Mouse (Mus musculus) neural tube, embryonic 13.5 days (tissue): ENCODE measurements around the gene Usp39. TPM values are rescaled to one million over a fixed set of nuclear protein-coding genes. Genes with fewer than 3 reads are reported as not detected.

ENCODE experiments used
- ATAC-seq: fragments of 200-750 bp; cut with Nextera tagmentation; 2 replicates; pipeline ENCODE4 v1.8.0; 2017; ENCODE audit warnings: low read depth, mild to moderate bottlenecking, moderate TSS enrichment, moderate library complexity
- H3K27ac ChIP-seq: fragments of 300-500 bp; sonication (generic); replicated peaks from 2 replicates; pipeline ENCODE4 v1.5.1; 2015; ENCODE audit warnings: moderate library complexity, mild to moderate bottlenecking, inconsistent platforms
- H3K27me3 ChIP-seq: fragments of 300-500 bp; sonication (generic); 2 replicates; pipeline ENCODE4 v1.6.1; 2015; ENCODE audit warnings: mild to moderate bottlenecking, inconsistent platforms
- H3K36me3 ChIP-seq: fragments of 300-500 bp; sonication (generic); 2 replicates; pipeline ENCODE4 v1.6.1; 2015; ENCODE audit warnings: mild to moderate bottlenecking, inconsistent platforms
- H3K4me1 ChIP-seq: fragments of 300-500 bp; sonication (generic); replicated peaks from 2 replicates; pipeline ENCODE4 v1.6.1; 2015; ENCODE audit warnings: inconsistent platforms
- H3K4me2 ChIP-seq: fragments of 300-500 bp; sonication (generic); 2 replicates; pipeline ENCODE4 v1.6.1; 2015; ENCODE audit warnings: inconsistent platforms, mild to moderate bottlenecking, moderate library complexity
- H3K4me3 ChIP-seq: fragments of 300-500 bp; sonication (generic); 2 replicates; pipeline ENCODE4 v1.5.1; 2015; ENCODE audit warnings: mild to moderate bottlenecking, inconsistent platforms
- H3K9ac ChIP-seq: fragments of 300-500 bp; sonication (generic); 2 replicates; pipeline ENCODE4 v1.6.1; 2015; ENCODE audit warnings: moderate library complexity, mild to moderate bottlenecking, inconsistent platforms
- H3K9me3 ChIP-seq: fragments of 300-500 bp; sonication (generic); 2 replicates; pipeline ENCODE4 v1.6.1; 2016; ENCODE audit warnings: inconsistent platforms
- WGBS: fragments of 180-500 bp; shearing (Covaris S2); methylation state at CpG from one replicate; pipeline ENCODE4 v1.1.7; 2015; 5-methylcytosine and 5-hydroxymethylcytosine counted together
- polyA plus RNA-seq: library from polyadenylated mRNA; unstranded; fragments of >200 nt; fragmentation: Nextera tagmentation; extraction: Ambion mirVana; gene quantifications from 2 replicates; pipeline ENCODE4 v1.2.1, GENCODE M21; 2015

Gene Usp39
- 46.6 and 47.2 TPM in 2 replicates for polyA plus RNA-seq

GRCm38 (mm10) chr6:72345074-72345567 lies at the start of gene Usp39:
Gene Usp39, minus strand, starts transcription at chr6:72345184.
- H3K9ac ChIP-seq, result peak within 1 kb of the TSS; percentile 85
- H3K27me3 ChIP-seq, result no peaks in the 10 kb centered on the region
- H3K4me2 ChIP-seq, result peak within 1 kb of the TSS; percentile 85
- H3K4me1 ChIP-seq, result peaks cover 42% of the 10 kb centered on the region
- no peaks in the 10 kb centered on the region for H3K9me3 ChIP-seq
- H3K36me3 ChIP-seq, result peaks cover 18% of the 10 kb centered on the region
- WGBS, result under 1% methylated on average over 30 of the region's 30 CpGs
- ATAC-seq, result peak; percentile 84
- H3K27ac ChIP-seq, result peak within 1 kb of the TSS; percentile 76
- H3K4me3 ChIP-seq, result peak within 1 kb of the TSS; percentile 85

- H3K36me3 ChIP-seq, result no peaks in the 10 kb centered on the region
- no peak overlapping the region for H3K4me3 ChIP-seq
- no peak overlapping the region for H3K9ac ChIP-seq
- H3K27me3 ChIP-seq, result peaks cover 27% of the 10 kb centered on the region
- H3K4me1 ChIP-seq, result peaks cover 17% of the 10 kb centered on the region
- no peak overlapping the region for H3K27ac ChIP-seq
- H3K9me3 ChIP-seq, result no peaks in the 10 kb centered on the region
- no peak for ATAC-seq
- H3K4me2 ChIP-seq, result no peak overlapping the region
- WGBS, result 92% methylated on average over 5 of the region's 5 CpGs
Measured at GRCm38 (mm10) chr6:72392341-72392740, 47.4 kb upstream of the Usp39 start.

GRCm38 (mm10) chr6:72390795-72391521 lies 46.0 kb upstream of the Usp39 start:
- Histone ChIP-seq H3K27ac (peak overlapping the region; percentile 74), H3K4me3 (peak overlapping the region; percentile 35), H3K9me3 (no peaks in the 10 kb centered on the region), H3K4me2 (peak overlapping the region; percentile 50), H3K9ac (peak overlapping the region; percentile 56; the same call in 1 of the 2 replicates), H3K36me3 (no peaks in the 10 kb centered on the region), H3K27me3 (peaks cover 27% of the 10 kb centered on the region), H3K4me1 (peaks cover 17% of the 10 kb centered on the region)
- WGBS, result 21% methylated on average over 12 of the region's 12 CpGs
- no peak for ATAC-seq

- no peaks in the 10 kb centered on the region for H3K36me3 ChIP-seq
- peak within 1 kb of the TSS; percentile 50 for H3K4me2 ChIP-seq
- H3K4me1 ChIP-seq, result peaks cover 17% of the 10 kb centered on the region
- peak within 1 kb of the TSS; percentile 35 for H3K4me3 ChIP-seq
- H3K27ac ChIP-seq, result peak within 1 kb of the TSS; percentile 74
- peaks cover 27% of the 10 kb centered on the region for H3K27me3 ChIP-seq
- peak; percentile 36; the same call in 1 of the 2 replicates for ATAC-seq
- H3K9ac ChIP-seq, result peak within 1 kb of the TSS; percentile 56
- no peaks in the 10 kb centered on the region for H3K9me3 ChIP-seq
- WGBS, result 3% methylated on average over 33 of the region's 33 CpGs
Measured at GRCm38 (mm10) chr6:72389941-72390771, 45.2 kb upstream of the Usp39 start, which contains the start of gene Vamp8. Gene Vamp8, minus strand, starts transcription at chr6:72390703.

GRCm38 (mm10) chr6:72389471-72389940 lies 44.5 kb upstream of the Usp39 start:
- Histone ChIP-seq H3K27ac (peak overlapping the region; percentile 74), H3K27me3 (peaks cover 27% of the 10 kb centered on the region), H3K9ac (peak overlapping the region; percentile 56), H3K9me3 (no peaks in the 10 kb centered on the region), H3K4me1 (peaks cover 17% of the 10 kb centered on the region), H3K36me3 (no peaks in the 10 kb centered on the region), H3K4me3 (peak overlapping the region; percentile 35), H3K4me2 (peak overlapping the region; percentile 50)
- 0 out of 2 replicates have a peak, but pooled peaks have one; percentile 36 for ATAC-seq
- WGBS, result 42% methylated on average over 13 of the region's 13 CpGs

GRCm38 (mm10) chr6:72388791-72389329 lies 43.9 kb upstream of the Usp39 start:
- H3K27ac ChIP-seq, result no peak overlapping the region
- WGBS, result 92% methylated on average over 6 of the region's 6 CpGs
- ATAC-seq, result no peak
- peaks cover 17% of the 10 kb centered on the region for H3K4me1 ChIP-seq
- no peak overlapping the region for H3K4me3 ChIP-seq
- no peak overlapping the region for H3K9ac ChIP-seq
- H3K27me3 ChIP-seq, result peaks cover 27% of the 10 kb centered on the region
- H3K36me3 ChIP-seq, result no peaks in the 10 kb centered on the region
- peak overlapping the region; percentile 50; the same call in 1 of the 2 replicates for H3K4me2 ChIP-seq
- H3K9me3 ChIP-seq, result no peaks in the 10 kb centered on the region

- 70% methylated on average over 10 of the region's 10 CpGs for WGBS
- H3K36me3 ChIP-seq, result no peaks in the 10 kb centered on the region
- H3K27me3 ChIP-seq, result peaks cover 27% of the 10 kb centered on the region
- H3K9ac ChIP-seq, result no peak overlapping the region
- no peak overlapping the region for H3K4me3 ChIP-seq
- ATAC-seq, result no peak
- no peaks in the 10 kb centered on the region for H3K9me3 ChIP-seq
- no peak overlapping the region for H3K4me2 ChIP-seq
- H3K27ac ChIP-seq, result no peak overlapping the region
- peaks cover 17% of the 10 kb centered on the region for H3K4me1 ChIP-seq
Measured at GRCm38 (mm10) chr6:72388266-72388665, 43.3 kb upstream of the Usp39 start.

- Histone ChIP-seq H3K36me3 (no peaks in the 10 kb centered on the region), H3K4me3 (no peak overlapping the region), H3K9ac (no peak overlapping the region), H3K4me1 (peaks cover 17% of the 10 kb centered on the region), H3K27ac (no peak overlapping the region), H3K4me2 (no peak overlapping the region), H3K27me3 (peaks cover 27% of the 10 kb centered on the region), H3K9me3 (no peaks in the 10 kb centered on the region)
- WGBS, result 73% methylated on average over 3 of the region's 3 CpGs
- no peak for ATAC-seq
Measured at GRCm38 (mm10) chr6:72387816-72388215, 42.8 kb upstream of the Usp39 start.

- H3K4me2 ChIP-seq, result no peak overlapping the region
- H3K4me3 ChIP-seq, result no peak overlapping the region
- no peaks in the 10 kb centered on the region for H3K36me3 ChIP-seq
- H3K27me3 ChIP-seq, result peaks cover 33% of the 10 kb centered on the region
- H3K27ac ChIP-seq, result no peak overlapping the region
- H3K4me1 ChIP-seq, result peaks cover 17% of the 10 kb centered on the region
- no peak overlapping the region for H3K9ac ChIP-seq
- H3K9me3 ChIP-seq, result no peaks in the 10 kb centered on the region
- ATAC-seq, result no peak
- 92% methylated on average over 2 of the region's 2 CpGs for WGBS
Measured at GRCm38 (mm10) chr6:72386561-72386960, 41.6 kb upstream of the Usp39 start.

GRCm38 (mm10) chr6:72385258-72385657 lies 40.3 kb upstream of the Usp39 start:
- WGBS, result 85% methylated on average over 4 of the region's 4 CpGs
- no peaks in the 10 kb centered on the region for H3K36me3 ChIP-seq
- no peak overlapping the region for H3K4me2 ChIP-seq
- no peak overlapping the region for H3K27ac ChIP-seq
- no peak overlapping the region for H3K4me3 ChIP-seq
- ATAC-seq, result no peak
- H3K27me3 ChIP-seq, result peaks cover 35% of the 10 kb centered on the region
- H3K9ac ChIP-seq, result no peak overlapping the region
- peaks cover 14% of the 10 kb centered on the region for H3K4me1 ChIP-seq
- no peaks in the 10 kb centered on the region for H3K9me3 ChIP-seq

- Histone ChIP-seq H3K4me2 (no peak overlapping the region), H3K27me3 (peaks cover 35% of the 10 kb centered on the region), H3K9me3 (no peaks in the 10 kb centered on the region), H3K4me1 (peaks cover 9% of the 10 kb centered on the region), H3K36me3 (no peaks in the 10 kb centered on the region), H3K9ac (no peak overlapping the region), H3K4me3 (no peak overlapping the region), H3K27ac (no peak overlapping the region)
- ATAC-seq, result no peak
- WGBS, result 96% methylated on average over 7 of the region's 7 CpGs
Measured at GRCm38 (mm10) chr6:72383952-72384351, 39.0 kb upstream of the Usp39 start.
